Mouse (Mus musculus) forebrain, embryonic 14.5 days (tissue): ENCODE results near the gene Samd4. TPM values are rescaled to one million over a fixed set of nuclear protein-coding genes. Genes with fewer than 3 reads are reported as not detected.

Experiments used
- ATAC-seq: fragments of 200-750 bp; cut with Nextera tagmentation; 2 replicates; pipeline ENCODE4 v1.8.0; 2017; ENCODE audit warnings: mild to moderate bottlenecking, moderate library complexity
- DNase-seq: peaks from one replicate; pipeline ENCODE4 v3.0.0-alpha.2; 2015; ENCODE audit warnings: low spot score
- H3K27ac ChIP-seq: fragments of 300-500 bp; sonication (generic); 2 replicates; pipeline ENCODE4 v1.5.1; 2014; ENCODE audit warnings: low read depth, mild to moderate bottlenecking, control low read depth, low read length, moderate library complexity
- H3K27me3 ChIP-seq: fragments of 300-500 bp; sonication (generic); replicated peaks from 2 replicates; pipeline ENCODE4 v1.6.1; 2014; ENCODE audit warnings: low read length, control low read depth, mixed read lengths; ENCODE audit not compliant: control insufficient read depth, insufficient read depth
- H3K36me3 ChIP-seq: fragments of 300-500 bp; sonication (generic); 2 replicates; pipeline ENCODE4 v1.6.1; 2014; ENCODE audit warnings: low read length, control low read depth; ENCODE audit not compliant: control insufficient read depth, insufficient read depth
- H3K4me1 ChIP-seq: fragments of 300-500 bp; sonication (generic); 2 replicates; pipeline ENCODE4 v1.6.1; 2014; ENCODE audit warnings: antibody characterized with exemption, low read length, control low read depth; ENCODE audit not compliant: control insufficient read depth, insufficient read depth
- H3K4me2 ChIP-seq: fragments of 300-500 bp; sonication (generic); 2 replicates; pipeline ENCODE4 v1.6.1; 2014; ENCODE audit warnings: mild to moderate bottlenecking, control low read depth, low read length
- H3K4me3 ChIP-seq: fragments of 300-500 bp; sonication (generic); 2 replicates; pipeline ENCODE4 v1.5.1; 2014; ENCODE audit warnings: low read depth, low read length, control low read depth
- H3K9ac ChIP-seq: fragments of 300-500 bp; sonication (generic); 2 replicates; pipeline ENCODE4 v1.6.1; 2014; ENCODE audit warnings: mild to moderate bottlenecking, low read length, control low read depth, moderate library complexity
- H3K9me3 ChIP-seq: fragments of 300-500 bp; sonication (generic); replicated peaks from 2 replicates; pipeline ENCODE4 v1.6.1; 2016; ENCODE audit warnings: low read length, control low read depth, mixed read lengths; ENCODE audit not compliant: control insufficient read depth
- WGBS: fragments of 180-500 bp; shearing (Covaris S2); extraction: QIAGEN DNeasy Blood & Tissue Kit; methylation state at CpG from one replicate; pipeline ENCODE4 v1.1.7; 2014; 5-methylcytosine and 5-hydroxymethylcytosine counted together
- polyA plus RNA-seq: library from polyadenylated mRNA; unstranded; fragments of >200 nt; fragmentation: Nextera tagmentation; extraction: Ambion mirVana; gene quantifications from 2 replicates; pipeline ENCODE4 v1.2.1, GENCODE M21; 2014

Gene Samd4
- polyA plus RNA-seq, 1 experiment from 2014 or later: 3.6 TPM

GRCm38 (mm10) chr14:46881581-46882430 is 848 bp upstream of the Samd4 start:
- Histone ChIP-seq H3K36me3 (no peaks in the 10 kb centered on the region), H3K4me2 (peak overlapping the region; percentile 97), H3K27me3 (no peaks in the 10 kb centered on the region), H3K4me3 (peak overlapping the region; percentile 60), H3K9ac (peak overlapping the region; percentile 70), H3K9me3 (no peaks in the 10 kb centered on the region), H3K27ac (peak overlapping the region; percentile 14; the same call in 1 of the 2 replicates), H3K4me1 (peaks cover 10% of the 10 kb centered on the region)
- ATAC-seq: 0 out of 2 replicates have a peak, but pooled peaks have one; percentile 0
- 3% methylated on average over 40 of the region's 40 CpGs for WGBS
- peak; percentile 45 for DNase-seq

GRCm38 (mm10) chr14:46883068-46883870 is 615 bp downstream of the Samd4 start:
- Histone ChIP-seq H3K4me3 (peak overlapping the region; percentile 60), H3K9me3 (no peaks in the 10 kb centered on the region), H3K4me2 (peak overlapping the region; percentile 97), H3K27ac (peak overlapping the region; percentile 60), H3K36me3 (no peaks in the 10 kb centered on the region), H3K9ac (peak overlapping the region; percentile 70), H3K27me3 (no peaks in the 10 kb centered on the region), H3K4me1 (peaks cover 10% of the 10 kb centered on the region)
- DNase-seq (peak; percentile 82), ATAC-seq (peak; percentile 36)
- WGBS: under 1% methylated on average over 67 of the region's 70 CpGs

- Histone ChIP-seq H3K4me3 (peak overlapping the region; percentile 60), H3K4me1 (peaks cover 10% of the 10 kb centered on the region), H3K36me3 (no peaks in the 10 kb centered on the region), H3K9ac (peak overlapping the region; percentile 70), H3K27ac (peak overlapping the region; percentile 70; the same call in 1 of the 2 replicates), H3K9me3 (no peaks in the 10 kb centered on the region), H3K27me3 (no peaks in the 10 kb centered on the region), H3K4me2 (peak overlapping the region; percentile 97)
- DNase-seq (peak; percentile 50), ATAC-seq (peak; percentile 10)
- 2% methylated on average over 29 of the region's 29 CpGs for WGBS
Observed at GRCm38 (mm10) chr14:46883871-46884441, 1.3 kb downstream of the Samd4 start.

DNA sequence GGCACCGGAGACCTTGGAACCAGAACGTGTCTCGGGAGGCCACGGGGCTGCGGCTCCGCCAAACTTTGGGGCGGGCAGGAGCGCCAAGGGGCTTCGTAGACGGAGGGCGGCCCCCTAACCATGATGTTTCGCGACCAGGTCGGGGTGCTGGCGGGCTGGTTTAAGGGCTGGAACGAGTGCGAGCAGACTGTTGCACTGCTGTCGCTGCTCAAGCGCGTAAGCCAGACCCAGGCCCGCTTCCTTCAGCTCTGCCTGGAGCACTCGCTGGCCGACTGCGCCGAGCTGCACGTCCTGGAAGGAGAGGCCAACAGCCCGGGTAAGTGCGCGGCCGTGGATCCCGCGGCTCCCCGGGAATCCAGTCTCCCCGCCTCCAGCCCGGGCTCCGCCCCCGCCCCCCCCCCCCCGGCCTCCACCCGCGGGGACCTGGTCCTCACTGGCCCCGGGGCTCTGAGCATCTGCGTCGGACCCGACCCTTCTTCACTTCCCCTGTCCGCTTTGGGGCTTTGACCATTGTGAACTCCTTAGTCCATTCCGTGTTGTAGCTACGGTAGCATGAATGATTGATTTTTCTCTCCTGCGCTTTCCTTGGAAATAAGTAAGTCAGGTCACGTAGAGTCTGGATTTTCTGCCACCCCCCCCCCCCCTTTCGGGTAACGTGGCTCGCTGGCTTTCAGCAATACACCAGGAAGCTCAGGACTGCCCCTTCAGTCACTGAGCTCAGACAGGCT is 2.2 kb downstream of the Samd4 start:
- DNase-seq (peak; percentile 73), ATAC-seq (peak; percentile 59)
- peaks cover 10% of the 10 kb centered on the region for H3K4me1 ChIP-seq
- H3K27ac ChIP-seq: peak overlapping the region; percentile 70
- no peaks in the 10 kb centered on the region for H3K36me3 ChIP-seq
- H3K9ac ChIP-seq: peak overlapping the region; percentile 70
- no peaks in the 10 kb centered on the region for H3K27me3 ChIP-seq
- no peaks in the 10 kb centered on the region for H3K9me3 ChIP-seq
- peak overlapping the region; percentile 97 for H3K4me2 ChIP-seq
- peak overlapping the region; percentile 60 for H3K4me3 ChIP-seq
- under 1% methylated on average over 45 of the region's 52 CpGs for WGBS

GRCm38 (mm10) chr14:46885429-46885755 is 2.7 kb downstream of the Samd4 start:
- H3K36me3 ChIP-seq: no peaks in the 10 kb centered on the region
- H3K27ac ChIP-seq: 0 out of 2 replicates have a peak overlapping the region, but pooled peaks have one; percentile 70

DNA sequence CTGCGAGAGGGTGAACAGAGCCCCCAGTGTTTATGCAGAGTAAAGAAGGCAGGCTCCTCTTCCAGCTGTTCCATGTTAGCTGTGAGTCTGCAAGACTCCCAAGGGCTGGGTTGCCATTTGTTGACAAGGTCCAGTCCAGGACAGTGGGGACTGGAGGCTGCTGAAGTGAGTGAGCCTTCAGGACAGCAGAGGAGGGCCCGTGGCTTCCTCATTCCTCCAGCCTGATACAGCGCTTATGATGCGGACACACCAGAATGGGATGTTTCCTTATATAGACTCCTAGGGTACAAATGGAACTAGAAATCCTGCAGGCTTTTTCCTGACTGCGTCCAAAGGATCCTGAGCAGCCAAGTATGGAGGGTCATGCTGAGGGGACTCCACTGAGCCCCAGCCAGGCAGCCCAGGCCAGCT is 3.2 kb downstream of the Samd4 start:
- ATAC-seq: no peak
- H3K27ac ChIP-seq: no peak overlapping the region

More at GRCm38 (mm10) chr14:46885429-46885755, 2.7 kb downstream of the Samd4 start:
- 0 out of 2 replicates have a peak, but pooled peaks have one; percentile 1 for ATAC-seq
- peak overlapping the region; percentile 97 for H3K4me2 ChIP-seq
- H3K27me3 ChIP-seq: no peaks in the 10 kb centered on the region
- no peaks in the 10 kb centered on the region for H3K9me3 ChIP-seq
- WGBS: 4% methylated on average over 7 of the region's 7 CpGs
- peak overlapping the region; percentile 60 for H3K4me3 ChIP-seq
- no peak for DNase-seq
- H3K4me1 ChIP-seq: peaks cover 10% of the 10 kb centered on the region
- peak overlapping the region; percentile 70 for H3K9ac ChIP-seq

GRCm38 (mm10) chr14:46889096-46889495 is 6.4 kb downstream of the Samd4 start:
- ATAC-seq (no peak), DNase-seq (no peak)
- WGBS: 92% methylated on average over 4 of the region's 4 CpGs
- Histone ChIP-seq H3K9ac (no peak overlapping the region), H3K36me3 (no peaks in the 10 kb centered on the region), H3K27me3 (no peaks in the 10 kb centered on the region), H3K4me2 (no peak overlapping the region), H3K27ac (no peak overlapping the region), H3K9me3 (no peaks in the 10 kb centered on the region), H3K4me1 (peaks cover 6% of the 10 kb centered on the region; the same call in 1 of the 2 replicates), H3K4me3 (no peak overlapping the region)

More for the DNA sequence above, 3.2 kb downstream of the Samd4 start:
- no peak for DNase-seq
- Histone ChIP-seq H3K4me1 (peaks cover 10% of the 10 kb centered on the region), H3K9ac (peak overlapping the region; percentile 70), H3K4me3 (peak overlapping the region; percentile 60), H3K27me3 (no peaks in the 10 kb centered on the region), H3K9me3 (no peaks in the 10 kb centered on the region), H3K36me3 (no peaks in the 10 kb centered on the region), H3K4me2 (peak overlapping the region; percentile 97)
- WGBS: 33% methylated on average over 5 of the region's 5 CpGs

DNA sequence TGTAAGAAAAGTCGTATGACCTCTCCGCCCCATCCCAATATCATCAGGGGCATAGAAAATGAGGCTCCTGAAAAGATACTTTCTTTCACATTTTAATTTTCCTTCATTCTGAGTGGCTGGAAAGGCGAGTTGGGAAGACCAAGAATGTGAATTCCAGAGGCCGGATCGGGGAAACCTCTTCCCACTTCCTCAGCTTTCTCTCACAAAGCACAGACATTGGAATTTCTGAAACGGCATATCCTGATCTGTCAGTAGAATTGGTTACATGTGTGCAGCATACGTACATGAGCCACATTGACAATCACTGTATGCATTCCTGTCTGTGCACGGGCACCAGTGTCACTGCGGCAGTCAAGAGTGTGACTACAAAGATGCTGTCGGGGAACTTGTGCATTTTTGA is 11.3 kb downstream of the Samd4 start:
- ATAC-seq (no peak), DNase-seq (no peak)
- WGBS: 91% methylated on average over 10 of the region's 10 CpGs
- H3K9me3 ChIP-seq: no peaks in the 10 kb centered on the region
- H3K4me1 ChIP-seq: no peaks in the 10 kb centered on the region
- no peak overlapping the region for H3K4me3 ChIP-seq
- H3K36me3 ChIP-seq: no peaks in the 10 kb centered on the region; the same call in 1 of the 2 replicates
- H3K27me3 ChIP-seq: no peaks in the 10 kb centered on the region
- no peak overlapping the region for H3K27ac ChIP-seq
- no peak overlapping the region for H3K4me2 ChIP-seq
- H3K9ac ChIP-seq: no peak overlapping the region
